Mouse (Mus musculus) lung, embryonic 14.5 days (tissue): Measurements from ENCODE around the gene Itga10. TPM values are rescaled to one million over a fixed set of nuclear protein-coding genes. Genes with fewer than 3 reads are reported as not detected.

ENCODE experiments used
- ATAC-seq: fragments of 200-750 bp; cut with Nextera tagmentation; 2 replicates; pipeline ENCODE4 v1.8.0; 2017; ENCODE audit warnings: mild to moderate bottlenecking, moderate TSS enrichment, moderate library complexity; ENCODE audit not compliant: insufficient read depth
- DNase-seq: peaks from one replicate; pipeline ENCODE4 v3.0.0-alpha.2; 2015
- H3K27ac ChIP-seq: fragments of 300-500 bp; sonication (generic); 2 replicates; pipeline ENCODE4 v1.5.1; 2014; ENCODE audit warnings: low read depth, mild to moderate bottlenecking, moderate library complexity
- H3K27me3 ChIP-seq: fragments of 300-500 bp; sonication (generic); 2 replicates; pipeline ENCODE4 v1.6.1; 2014; ENCODE audit warnings: low read length, control low read depth; ENCODE audit not compliant: insufficient read depth
- H3K36me3 ChIP-seq: fragments of 300-500 bp; sonication (generic); 2 replicates; pipeline ENCODE4 v1.6.1; 2014; ENCODE audit warnings: control low read depth; ENCODE audit not compliant: insufficient read depth
- H3K4me1 ChIP-seq: fragments of 300-500 bp; sonication (generic); 2 replicates; pipeline ENCODE4 v1.6.1; 2014; ENCODE audit warnings: antibody characterized with exemption, control low read depth; ENCODE audit not compliant: insufficient read depth
- H3K4me2 ChIP-seq: fragments of 300-500 bp; sonication (generic); 2 replicates; pipeline ENCODE4 v1.6.1; 2014; ENCODE audit warnings: mild to moderate bottlenecking
- H3K4me3 ChIP-seq: fragments of 300-500 bp; sonication (generic); 2 replicates; pipeline ENCODE4 v1.5.1; 2014; ENCODE audit warnings: low read depth, low read length
- H3K9ac ChIP-seq: fragments of 300-500 bp; sonication (generic); 2 replicates; pipeline ENCODE4 v1.6.1; 2014
- H3K9me3 ChIP-seq: fragments of 300-500 bp; sonication (generic); 2 replicates; pipeline ENCODE4 v1.6.1; 2016; ENCODE audit warnings: low read depth, low read length, control low read depth
- CTCF ChIP-seq: IDR thresholded peaks from 2 replicates; pipeline ENCODE4 v1.5.1; 2016; ENCODE audit warnings: antibody characterized with exemption, low read depth
- WGBS: fragments of 180-500 bp; shearing (Covaris S2); extraction: QIAGEN DNeasy Blood & Tissue Kit; methylation state at CpG from one replicate; pipeline ENCODE4 v1.1.7; 2014; 5-methylcytosine and 5-hydroxymethylcytosine counted together
- polyA plus RNA-seq: library from polyadenylated mRNA; unstranded; fragments of >200 nt; fragmentation: Nextera tagmentation; extraction: Ambion mirVana; gene quantifications from 2 replicates; pipeline ENCODE4 v1.2.1, GENCODE M21; 2014

Gene Itga10
- polyA plus RNA-seq, 1 experiment from 2014 or later, result 0.70 TPM

DNA sequence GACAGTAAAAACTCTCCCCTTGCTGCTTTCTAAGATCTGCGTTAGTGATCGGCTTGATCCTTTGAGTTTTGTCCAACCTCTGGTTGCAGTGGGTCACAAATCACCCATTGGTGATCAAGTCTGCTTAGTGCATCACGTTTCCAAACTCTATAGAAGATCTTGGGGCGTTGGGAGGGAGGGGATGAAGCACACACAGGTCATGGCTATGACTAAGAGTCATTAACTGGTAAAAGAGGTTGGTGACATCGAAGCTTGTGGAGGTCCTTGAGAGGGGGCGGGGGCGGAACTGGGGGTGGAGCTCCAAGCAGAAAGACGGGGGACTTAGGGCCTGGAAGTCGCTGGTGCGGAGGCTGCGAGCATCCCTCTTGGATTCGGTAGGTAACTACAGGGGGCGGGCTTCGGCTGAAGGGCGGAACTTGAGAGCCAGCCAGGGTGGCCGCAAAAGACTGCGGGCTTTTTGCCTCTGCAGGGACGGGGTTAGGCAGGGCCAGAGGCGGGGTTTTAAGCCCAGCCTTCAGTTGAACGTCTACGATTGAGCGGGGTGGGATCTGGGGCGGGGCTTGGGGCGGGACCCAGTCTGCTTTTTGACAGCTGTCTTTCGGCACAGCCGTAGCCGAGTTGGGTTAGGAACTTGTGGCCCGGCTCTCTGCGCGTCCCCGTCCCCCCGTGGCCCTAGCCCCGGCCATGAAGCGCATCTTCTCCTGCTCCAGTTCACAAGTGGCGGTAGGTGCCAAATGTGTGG lies 24.5 kb downstream of the Itga10 start, which contains the start of gene Ankrd35:
Gene Ankrd35, plus strand, starts transcription at position 405 of the 742 bp plus-strand sequence.
- H3K27ac ChIP-seq, result no peak within 1 kb of the TSS
- H3K4me2 ChIP-seq, result peak within 1 kb of the TSS; percentile 71
- WGBS, result 4% methylated on average over 35 of the region's 35 CpGs
- ATAC-seq (peak; percentile 98), DNase-seq (peak; percentile 94)
- H3K4me1 ChIP-seq, result no peaks in the 10 kb centered on the region
- H3K36me3 ChIP-seq, result no peaks in the 10 kb centered on the region
- no peaks in the 10 kb centered on the region for H3K27me3 ChIP-seq
- H3K9me3 ChIP-seq, result no peaks in the 10 kb centered on the region
- H3K4me3 ChIP-seq, result peak within 1 kb of the TSS; percentile 36
- no peak within 1 kb of the TSS for H3K9ac ChIP-seq
- peak; percentile 40 for TF ChIP-seq CTCF

DNA sequence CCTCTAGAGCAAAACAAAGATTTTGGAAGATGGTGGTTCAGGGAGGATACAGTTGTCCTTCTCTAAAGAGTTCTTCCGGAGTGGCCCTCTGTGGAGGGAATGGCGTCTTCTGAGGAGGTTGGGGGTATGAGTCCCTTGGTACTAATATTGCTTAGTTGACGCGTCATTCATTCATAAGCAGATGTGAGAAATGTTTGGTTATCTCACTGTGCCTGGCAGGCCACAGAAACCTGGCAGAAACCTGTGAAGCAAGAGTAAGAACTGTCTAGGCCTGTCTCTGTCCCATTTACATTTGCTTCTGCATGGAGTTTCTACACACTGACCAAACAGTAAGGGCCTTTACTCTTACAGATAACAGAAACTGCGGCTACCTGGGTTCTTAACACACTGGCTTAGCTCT lies 26.1 kb downstream of the Itga10 start:
- WGBS, result 89% methylated on average over 5 of the region's 5 CpGs
- no peak overlapping the region for H3K9ac ChIP-seq
- H3K9me3 ChIP-seq, result no peaks in the 10 kb centered on the region
- TF ChIP-seq CTCF, result no peak
- ATAC-seq (no peak), DNase-seq (no peak)
- H3K4me2 ChIP-seq, result no peak overlapping the region
- H3K27ac ChIP-seq, result no peak overlapping the region
- no peaks in the 10 kb centered on the region for H3K4me1 ChIP-seq
- H3K4me3 ChIP-seq, result no peak overlapping the region
- no peaks in the 10 kb centered on the region for H3K27me3 ChIP-seq
- H3K36me3 ChIP-seq, result no peaks in the 10 kb centered on the region

DNA sequence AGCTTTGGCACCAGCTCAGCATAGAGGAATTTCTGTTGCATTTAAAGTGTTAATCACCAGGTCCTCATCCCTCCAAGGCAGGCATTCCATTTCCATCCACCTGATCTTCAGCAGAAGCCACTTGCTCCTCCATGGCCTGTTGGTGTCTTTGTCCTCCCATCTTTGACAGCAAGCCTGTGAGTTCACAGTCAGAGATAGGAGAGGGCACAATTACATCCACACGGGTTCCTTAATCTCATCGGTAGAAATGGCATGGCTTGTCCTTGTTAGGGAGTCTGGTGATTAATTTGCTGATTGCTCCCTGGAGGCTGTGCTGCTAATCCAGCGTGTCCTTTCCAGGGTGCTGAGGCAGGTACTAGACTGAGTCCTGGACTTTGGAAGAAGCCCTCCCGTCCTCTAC lies 28.1 kb downstream of the Itga10 start:
- H3K27me3 ChIP-seq, result no peaks in the 10 kb centered on the region
- H3K4me2 ChIP-seq, result no peak overlapping the region
- H3K9ac ChIP-seq, result no peak overlapping the region
- no peaks in the 10 kb centered on the region for H3K9me3 ChIP-seq
- TF ChIP-seq CTCF, result no peak
- no peaks in the 10 kb centered on the region for H3K4me1 ChIP-seq
- no peaks in the 10 kb centered on the region for H3K36me3 ChIP-seq
- H3K4me3 ChIP-seq, result no peak overlapping the region
- H3K27ac ChIP-seq, result no peak overlapping the region
- WGBS, result 63% methylated on average over 4 of the region's 4 CpGs
- ATAC-seq (no peak), DNase-seq (no peak)

DNA sequence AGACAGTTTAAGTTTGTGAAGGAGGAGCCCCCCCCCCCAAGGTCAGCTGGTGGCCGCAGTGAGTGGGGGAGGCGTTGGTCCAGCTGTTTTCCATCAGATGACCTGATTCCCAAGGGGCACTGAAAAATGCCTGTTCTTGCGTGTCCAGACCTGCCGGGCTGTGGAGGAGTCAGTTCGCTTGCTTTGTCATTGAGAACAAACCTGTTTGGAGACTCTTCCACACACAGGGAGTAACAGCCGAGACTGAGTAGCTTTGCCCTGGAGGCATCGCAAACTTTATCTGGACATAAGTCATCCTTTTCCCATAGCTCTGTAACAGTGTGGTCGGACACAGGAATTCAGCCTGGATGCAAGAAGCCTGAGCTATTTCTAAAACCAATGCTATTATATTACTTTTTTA lies 29.1 kb downstream of the Itga10 start:
- DNase-seq, result no peak
- H3K9me3 ChIP-seq, result no peaks in the 10 kb centered on the region
- WGBS, result 36% methylated on average over 8 of the region's 8 CpGs
- H3K4me3 ChIP-seq, result no peak overlapping the region
- TF ChIP-seq CTCF, result no peak
- no peak for ATAC-seq
- no peak overlapping the region for H3K9ac ChIP-seq
- no peaks in the 10 kb centered on the region for H3K4me1 ChIP-seq
- no peak overlapping the region for H3K4me2 ChIP-seq
- H3K27me3 ChIP-seq, result no peaks in the 10 kb centered on the region
- H3K27ac ChIP-seq, result no peak overlapping the region
- no peaks in the 10 kb centered on the region for H3K36me3 ChIP-seq

DNA sequence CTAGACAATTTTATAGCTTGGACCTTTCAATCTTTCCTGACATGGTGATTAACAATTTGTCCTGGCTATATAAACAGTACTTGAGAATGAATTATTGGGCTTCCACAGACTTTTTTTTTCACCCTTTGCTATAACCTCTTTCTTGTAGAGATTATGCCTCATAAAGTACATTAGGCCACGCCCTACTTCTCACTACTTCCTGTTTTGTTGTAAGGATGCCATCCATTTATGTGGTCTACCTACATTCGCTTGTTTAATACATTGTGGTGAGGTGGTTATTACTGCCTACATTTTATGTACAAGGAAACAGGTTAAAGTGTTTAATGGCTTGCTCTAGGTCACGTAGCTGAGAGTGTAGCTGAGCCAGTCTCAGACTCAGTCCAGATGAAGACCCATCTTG lies 29.8 kb downstream of the Itga10 start:
- TF ChIP-seq CTCF, result no peak
- no peaks in the 10 kb centered on the region for H3K4me1 ChIP-seq
- H3K27ac ChIP-seq, result no peak overlapping the region
- no peak overlapping the region for H3K4me3 ChIP-seq
- no peak overlapping the region for H3K9ac ChIP-seq
- no peak for DNase-seq
- no peaks in the 10 kb centered on the region for H3K36me3 ChIP-seq
- 89% methylated on average over 3 of the region's 3 CpGs for WGBS
- ATAC-seq, result no peak
- peaks cover 5% of the 10 kb centered on the region; the same call in 1 of the 2 replicates for H3K27me3 ChIP-seq
- H3K4me2 ChIP-seq, result no peak overlapping the region
- no peaks in the 10 kb centered on the region for H3K9me3 ChIP-seq

DNA sequence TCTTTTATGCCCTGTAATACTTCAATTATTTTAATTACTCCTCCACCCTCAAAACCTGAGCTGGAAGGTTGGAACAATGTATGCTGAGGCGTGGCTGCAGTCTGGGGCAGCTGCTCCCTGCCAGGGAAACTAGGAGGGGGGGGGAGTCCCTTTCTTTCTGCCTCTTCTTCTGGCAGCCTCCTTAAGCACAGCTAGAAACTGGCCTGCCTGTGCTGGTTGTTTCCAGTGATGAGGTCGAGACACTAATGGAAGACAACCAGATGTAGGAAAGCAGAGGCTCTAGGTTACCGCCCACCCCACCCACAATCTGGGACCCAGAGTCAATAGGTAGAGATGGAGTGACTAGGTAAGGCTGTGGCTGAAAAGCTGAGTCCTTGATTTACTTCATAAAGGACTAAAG lies 30.3 kb downstream of the Itga10 start:
- Histone ChIP-seq H3K9me3 (no peaks in the 10 kb centered on the region), H3K4me2 (no peak overlapping the region), H3K27ac (no peak overlapping the region), H3K27me3 (peaks cover 9% of the 10 kb centered on the region; the same call in 1 of the 2 replicates), H3K4me3 (no peak overlapping the region), H3K36me3 (no peaks in the 10 kb centered on the region), H3K9ac (no peak overlapping the region), H3K4me1 (no peaks in the 10 kb centered on the region)
- WGBS, result 69% methylated on average over 3 of the region's 3 CpGs
- no peak for DNase-seq
- no peak for TF ChIP-seq CTCF
- no peak for ATAC-seq

DNA sequence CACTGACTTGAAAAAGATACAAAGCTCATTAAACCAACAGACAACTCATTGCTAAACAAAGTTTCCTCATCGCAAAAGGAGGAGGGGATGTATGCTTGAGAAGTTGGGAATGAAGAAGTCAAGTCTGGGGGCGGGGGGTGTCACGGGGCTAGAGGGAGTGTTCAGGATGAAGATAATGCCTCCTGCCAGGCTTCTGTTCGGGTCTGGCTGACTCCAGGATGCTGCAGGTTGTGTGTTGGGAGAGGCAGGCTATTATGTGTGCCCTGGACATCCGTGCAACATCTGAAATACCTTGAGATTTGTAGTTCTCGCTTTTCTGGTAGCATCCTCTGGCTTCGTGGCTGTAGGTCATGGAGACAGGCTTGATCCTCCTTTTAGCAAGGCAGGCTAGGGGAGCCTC lies 33.1 kb downstream of the Itga10 start:
- Histone ChIP-seq H3K27me3 (peaks cover 9% of the 10 kb centered on the region; the same call in 1 of the 2 replicates), H3K9me3 (no peaks in the 10 kb centered on the region)
- WGBS, result 68% methylated on average over 7 of the region's 7 CpGs

More for the DNA sequence above, 33.1 kb downstream of the Itga10 start:
- no peaks in the 10 kb centered on the region for H3K36me3 ChIP-seq
- no peaks in the 10 kb centered on the region for H3K4me1 ChIP-seq
- no peak overlapping the region for H3K4me2 ChIP-seq
- no peak overlapping the region for H3K9ac ChIP-seq
- H3K4me3 ChIP-seq, result no peak overlapping the region
- H3K27ac ChIP-seq, result no peak overlapping the region
- ATAC-seq, result no peak
- no peak for TF ChIP-seq CTCF
- DNase-seq, result no peak
